Mouse (Mus musculus): ENCODE data around the gene 0610030E20Rik.
A peak's percentile ranks its signal among the peaks of the same experiment; 100 is the strongest.

DNA sequence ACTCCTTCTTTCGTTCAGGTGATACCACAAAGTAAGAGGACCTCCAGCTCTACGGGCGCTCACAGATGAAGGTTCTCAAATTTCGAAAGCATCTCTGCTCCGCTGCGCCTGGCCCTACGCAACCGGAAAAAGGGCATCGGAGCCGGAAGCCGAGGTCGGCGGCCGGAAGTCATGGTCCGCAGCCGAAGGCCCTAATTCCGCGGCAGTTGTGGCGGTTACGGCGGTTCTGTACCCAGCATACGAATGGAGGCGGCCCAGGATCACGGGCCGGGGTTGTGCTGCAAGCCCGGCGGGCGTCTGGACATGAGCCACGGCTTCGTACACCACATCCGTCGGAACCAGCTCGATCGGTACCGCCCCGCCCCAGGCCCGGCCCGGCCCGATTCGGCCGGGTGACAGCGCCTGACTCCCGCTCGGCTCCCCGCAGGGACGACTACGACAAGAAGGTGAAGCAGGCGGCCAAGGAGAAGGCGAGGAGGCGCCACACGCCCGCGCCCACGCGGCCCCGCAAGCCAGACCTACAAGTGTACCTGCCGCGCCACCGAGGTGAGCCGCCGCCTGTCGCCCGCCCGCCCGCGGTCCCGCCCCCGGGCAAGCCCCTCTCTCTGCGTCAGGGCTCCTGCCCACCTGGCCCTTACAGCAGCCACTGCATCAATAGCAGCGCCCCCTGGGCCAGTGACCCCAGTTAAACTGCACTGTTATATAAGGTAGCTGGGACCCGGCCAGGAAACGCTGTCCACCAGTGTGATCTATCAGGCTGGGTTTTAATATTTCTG lies at the start of gene 0610030E20Rik:
- TF ChIP-seq POLR2A (IDR thresholded peaks at IDR 0.05; ENCODE audit: low read depth, low read length) (peak; percentile 69), CTCF (IDR thresholded peaks at IDR 0.05; ENCODE audit: borderline replicate concordance, insufficient read depth, low read length) (0 out of 2 replicates have a peak, but pooled peaks have one; percentile 8)

Measured in embryonic fibroblast, embryonic 13.5 days (primary cell).